Mouse (Mus musculus) cerebellum, adult 2 months (tissue): Measurements from ENCODE around the gene Fstl1. TPM values are rescaled to one million over a fixed set of nuclear protein-coding genes. Genes with fewer than 3 reads are reported as not detected.

Experiments used
- DNase-seq, 2 experiments: peaks; one replicate each; pipeline ENCODE4 v3.0.0; 2021
- H3K27ac ChIP-seq: fragments of 200-500 bp; 2 replicates; pipeline ENCODE4 v1.5.1; 2012; ENCODE audit warnings: low read length, control low read depth, inconsistent platforms; ENCODE audit not compliant: insufficient read depth
- H3K27me3 ChIP-seq: fragments of 200-500 bp; 2 replicates; pipeline ENCODE4 v1.6.1; 2012; ENCODE audit warnings: inconsistent platforms, mild to moderate bottlenecking, low read length, moderate library complexity; ENCODE audit not compliant: control insufficient read depth, insufficient read depth
- H3K4me1 ChIP-seq: fragments of 200-500 bp; 2 replicates; pipeline ENCODE4 v1.6.1; 2011; ENCODE audit warnings: low read length; ENCODE audit not compliant: control insufficient read depth, insufficient read depth
- H3K4me3 ChIP-seq: fragments of 200-500 bp; replicated peaks from 2 replicates; pipeline ENCODE3; 2011; ENCODE audit warnings: mild to moderate bottlenecking, low read depth, low read length, control low read depth; ENCODE audit not compliant: insufficient read depth
- CTCF ChIP-seq: fragments of 200-500 bp; IDR thresholded peaks from 2 replicates; pipeline ENCODE4 v1.5.1; 2011; ENCODE audit warnings: low read depth, mild to moderate bottlenecking, control low read depth, low read length, moderate library complexity, borderline replicate concordance; ENCODE audit not compliant: insufficient read depth
- POLR2A ChIP-seq: fragments of 200-500 bp; IDR thresholded peaks from 2 replicates; pipeline ENCODE4 v1.6.1; 2011; ENCODE audit warnings: low read length, control low read depth, borderline replicate concordance; ENCODE audit not compliant: insufficient read depth
- WGBS: fragments of 180-500 bp; shearing (Covaris S2); methylation state at CpG from one replicate; pipeline ENCODE4 v1.1.7; 2018; 5-methylcytosine and 5-hydroxymethylcytosine counted together
- polyA plus RNA-seq: library from polyadenylated mRNA; depleted of rRNA; stranded (reverse); fragments of >200 nt; gene quantifications from 2 replicates; pipeline ENCODE4 v1.2.3, GENCODE M21; 2012

Gene Fstl1
- polyA plus RNA-seq, 1 experiment = 35.2 TPM

GRCm38 (mm10) chr16:37803387-37803950 lies 26.8 kb downstream of the Fstl1 start:
- Histone ChIP-seq H3K4me3 (no peak overlapping the region), H3K4me1 (peaks cover 5% of the 10 kb centered on the region), H3K27ac (no peak overlapping the region), H3K27me3 (no peaks in the 10 kb centered on the region)
- TF ChIP-seq CTCF (no peak), POLR2A (no peak)
- 68% methylated on average over 9 of the region's 9 CpGs for WGBS
- peak in 1 of 2 experiments; percentile 53 for DNase-seq

- no peak overlapping the region for H3K27ac ChIP-seq
- TF ChIP-seq CTCF = no peak
- no peak for TF ChIP-seq POLR2A
- no peaks in the 10 kb centered on the region for H3K27me3 ChIP-seq
- H3K4me3 ChIP-seq = no peak overlapping the region
- peaks cover 5% of the 10 kb centered on the region for H3K4me1 ChIP-seq
- DNase-seq = no peak
- 75% methylated on average over 3 of the region's 3 CpGs for WGBS
Measured at GRCm38 (mm10) chr16:37805746-37806495, 29.2 kb downstream of the Fstl1 start.

- DNase-seq = no peak
- no peak for TF ChIP-seq CTCF
- no peak for TF ChIP-seq POLR2A
- 29% methylated on average over 8 of the region's 8 CpGs for WGBS
- H3K27me3 ChIP-seq = no peaks in the 10 kb centered on the region
- H3K4me1 ChIP-seq = peaks cover 10% of the 10 kb centered on the region
- no peak overlapping the region for H3K27ac ChIP-seq
- H3K4me3 ChIP-seq = no peak overlapping the region
Measured at GRCm38 (mm10) chr16:37807269-37807668, 30.6 kb downstream of the Fstl1 start.

GRCm38 (mm10) chr16:37808866-37809622 lies 32.4 kb downstream of the Fstl1 start:
- no peak for DNase-seq
- H3K27me3 ChIP-seq = no peaks in the 10 kb centered on the region
- TF ChIP-seq POLR2A (no peak), CTCF (no peak)
- no peak overlapping the region for H3K4me3 ChIP-seq
- H3K27ac ChIP-seq = no peak overlapping the region
- peaks cover 10% of the 10 kb centered on the region for H3K4me1 ChIP-seq
- WGBS = 65% methylated on average over 10 of the region's 10 CpGs

- Histone ChIP-seq H3K27me3 (no peaks in the 10 kb centered on the region), H3K27ac (no peak overlapping the region), H3K4me1 (peaks cover 10% of the 10 kb centered on the region), H3K4me3 (no peak overlapping the region)
- DNase-seq = no peak
- TF ChIP-seq CTCF = no peak
- no peak for TF ChIP-seq POLR2A
- 51% methylated on average over 6 of the region's 6 CpGs for WGBS
Measured at GRCm38 (mm10) chr16:37809623-37809992, 32.9 kb downstream of the Fstl1 start.

- H3K27ac ChIP-seq = peak overlapping the region; percentile 45
- 89% methylated on average over 8 of the region's 8 CpGs for WGBS
- DNase-seq = peak in 1 of 2 experiments; percentile 51
- H3K4me3 ChIP-seq = no peak overlapping the region
- no peaks in the 10 kb centered on the region for H3K27me3 ChIP-seq
- TF ChIP-seq CTCF = no peak
- TF ChIP-seq POLR2A = no peak
- H3K4me1 ChIP-seq = peaks cover 10% of the 10 kb centered on the region
Measured at GRCm38 (mm10) chr16:37811874-37812273, 35.2 kb downstream of the Fstl1 start.

GRCm38 (mm10) chr16:37812474-37812886 lies 35.8 kb downstream of the Fstl1 start:
- TF ChIP-seq POLR2A (peak; percentile 55; the same call in 1 of the 2 replicates), CTCF (peak; percentile 64)
- Histone ChIP-seq H3K27ac (peak overlapping the region; percentile 45), H3K27me3 (no peaks in the 10 kb centered on the region), H3K4me1 (peaks cover 5% of the 10 kb centered on the region), H3K4me3 (peak overlapping the region; percentile 35)
- WGBS = 10% methylated on average over 9 of the region's 9 CpGs
- DNase-seq = peak; percentile 81 to 89

- 65% methylated on average over 5 of the region's 5 CpGs for WGBS
- TF ChIP-seq CTCF = no peak
- TF ChIP-seq POLR2A = no peak
- no peak for DNase-seq
- Histone ChIP-seq H3K4me3 (no peak overlapping the region), H3K27me3 (no peaks in the 10 kb centered on the region), H3K27ac (no peak overlapping the region), H3K4me1 (peaks cover 5% of the 10 kb centered on the region)
Measured at GRCm38 (mm10) chr16:37813691-37814382, 37.2 kb downstream of the Fstl1 start.
